Mouse (Mus musculus) hindbrain, embryonic 11.5 days (tissue): ENCODE measurements at regions not wholly inside any gene's neighbourhood (a gene's known extent, or its start where the extent isn't known, plus 50 kb on each side); places are given as distances from the start of the nearest gene placed in this dataset.

Experiments used
- ATAC-seq: fragments of 200-750 bp; cut with Nextera tagmentation; 2 replicates; pipeline ENCODE4 v1.8.0; 2017; ENCODE audit warnings: mild to moderate bottlenecking, moderate TSS enrichment, moderate library complexity; ENCODE audit not compliant: low FRiP score
- DNase-seq: peaks from one replicate; pipeline ENCODE4 v3.0.0-alpha.2; 2015; ENCODE audit warnings: low spot score
- H3K27ac ChIP-seq: fragments of 300-500 bp; sonication (generic); 2 replicates; pipeline ENCODE4 v1.5.1; 2014; ENCODE audit warnings: mild to moderate bottlenecking, low read depth, low read length
- H3K27me3 ChIP-seq: fragments of 300-500 bp; sonication (generic); 2 replicates; pipeline ENCODE4 v1.6.1; 2014; ENCODE audit warnings: mild to moderate bottlenecking, low read length, moderate library complexity, mixed read lengths; ENCODE audit not compliant: control insufficient read depth, insufficient read depth
- H3K36me3 ChIP-seq: fragments of 300-500 bp; sonication (generic); 2 replicates; pipeline ENCODE4 v1.6.1; 2014; ENCODE audit warnings: mild to moderate bottlenecking, low read length, moderate library complexity, mixed read lengths; ENCODE audit not compliant: control insufficient read depth, insufficient read depth
- H3K4me1 ChIP-seq: fragments of 300-500 bp; sonication (generic); replicated peaks from 2 replicates; pipeline ENCODE4 v1.6.1; 2014; ENCODE audit warnings: low read length, mixed read lengths; ENCODE audit not compliant: control insufficient read depth, insufficient read depth
- H3K4me2 ChIP-seq: fragments of 300-500 bp; sonication (generic); replicated peaks from 2 replicates; pipeline ENCODE4 v1.6.1; 2014; ENCODE audit warnings: mild to moderate bottlenecking, low read depth, low read length
- H3K4me3 ChIP-seq: fragments of 300-500 bp; sonication (generic); 2 replicates; pipeline ENCODE4 v1.5.1; 2014; ENCODE audit warnings: low read depth, low read length
- H3K9ac ChIP-seq: fragments of 300-500 bp; sonication (generic); 2 replicates; pipeline ENCODE4 v1.6.1; 2014; ENCODE audit warnings: low read depth, low read length
- H3K9me3 ChIP-seq: fragments of 300-500 bp; sonication (generic); 2 replicates; pipeline ENCODE4 v1.6.1; 2016; ENCODE audit warnings: low read length; ENCODE audit not compliant: control insufficient read depth
- WGBS: fragments of 180-500 bp; shearing (Covaris S2); extraction: QIAGEN DNeasy Blood & Tissue Kit; methylation state at CpG from one replicate; pipeline ENCODE4 v1.1.7; 2014; 5-methylcytosine and 5-hydroxymethylcytosine counted together

DNA sequence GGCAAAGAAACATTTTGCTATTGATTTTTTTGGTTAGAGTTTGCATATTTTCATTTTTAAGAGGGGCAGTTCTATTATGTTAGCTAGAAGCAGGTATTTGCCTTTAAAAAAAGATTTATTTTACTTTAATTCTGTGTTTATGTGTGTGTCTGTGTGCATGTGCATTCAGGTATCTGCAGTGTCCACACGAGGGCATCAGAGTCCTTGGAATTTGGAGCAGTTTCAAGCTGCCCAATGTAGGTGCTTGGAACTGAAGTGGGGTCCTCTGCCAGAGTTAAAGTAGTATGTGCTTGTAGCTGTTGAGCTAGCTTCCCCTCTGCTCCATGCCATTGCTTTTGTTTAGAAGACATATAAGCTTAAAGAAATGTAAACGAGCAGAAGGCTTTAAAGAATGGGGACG is 89.1 kb downstream of the 9330182O14Rik start:
- no peaks in the 10 kb centered on the region for H3K4me1 ChIP-seq
- no peak overlapping the region for H3K4me3 ChIP-seq
- H3K4me2 ChIP-seq: no peak overlapping the region
- no peaks in the 10 kb centered on the region for H3K9me3 ChIP-seq
- no peaks in the 10 kb centered on the region for H3K27me3 ChIP-seq
- WGBS: 89% methylated on average over 3 of the region's 3 CpGs
- no peak overlapping the region for H3K27ac ChIP-seq
- no peaks in the 10 kb centered on the region for H3K36me3 ChIP-seq
- H3K9ac ChIP-seq: no peak overlapping the region
- no peak for DNase-seq
- no peak for ATAC-seq

DNA sequence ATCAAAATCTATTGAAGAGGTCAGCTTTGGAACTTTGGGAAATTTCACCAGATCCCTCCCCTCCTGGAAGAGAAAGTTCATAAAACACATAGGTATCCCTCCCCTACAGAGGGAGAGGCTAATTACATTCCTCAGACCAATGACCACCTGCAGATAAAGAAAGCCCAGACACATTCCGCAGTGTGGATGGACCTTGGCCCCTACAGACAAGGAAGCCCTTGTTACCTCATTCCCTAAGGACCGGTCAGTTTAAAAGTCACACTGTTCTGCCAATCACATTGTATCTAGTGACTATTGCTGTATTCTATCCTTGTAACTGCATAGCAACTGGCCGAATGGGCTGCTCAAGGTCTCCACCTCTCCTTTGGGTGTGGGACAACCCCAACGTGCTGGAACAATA is 107.6 kb downstream of the 9330182O14Rik start:
- H3K27ac ChIP-seq: no peak overlapping the region
- ATAC-seq (no peak), DNase-seq (no peak)
- no peaks in the 10 kb centered on the region for H3K9me3 ChIP-seq
- H3K27me3 ChIP-seq: no peaks in the 10 kb centered on the region
- no peak overlapping the region for H3K4me3 ChIP-seq
- no peak overlapping the region for H3K9ac ChIP-seq
- 73% methylated on average over 4 of the region's 4 CpGs for WGBS
- no peak overlapping the region for H3K4me2 ChIP-seq
- no peaks in the 10 kb centered on the region for H3K36me3 ChIP-seq
- H3K4me1 ChIP-seq: no peaks in the 10 kb centered on the region

DNA sequence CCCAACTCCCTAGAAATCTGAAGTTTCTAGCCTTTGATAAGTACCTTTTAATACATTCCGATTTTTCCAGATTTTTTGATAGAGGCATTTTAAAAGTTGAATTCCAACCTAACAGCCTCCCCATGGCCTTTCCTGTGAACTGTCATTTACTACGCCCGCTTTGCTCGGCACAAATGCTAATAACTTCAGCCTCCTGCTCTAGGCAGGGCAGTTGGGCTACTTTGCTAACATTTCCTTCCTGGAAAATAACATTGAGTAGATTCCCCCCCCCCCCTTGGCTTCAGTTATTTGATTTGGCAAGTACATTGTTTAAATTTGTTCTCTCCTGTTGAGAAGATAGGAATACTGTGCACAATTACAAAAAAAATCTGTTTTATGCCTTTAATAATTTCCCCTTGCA is 114.8 kb downstream of the 9330182O14Rik start:
- no peak for ATAC-seq
- no peak overlapping the region for H3K4me3 ChIP-seq
- H3K27me3 ChIP-seq: no peaks in the 10 kb centered on the region
- 77% methylated on average over 4 of the region's 4 CpGs for WGBS
- no peak overlapping the region for H3K27ac ChIP-seq
- no peaks in the 10 kb centered on the region for H3K36me3 ChIP-seq
- H3K4me2 ChIP-seq: no peak overlapping the region
- DNase-seq: no peak
- H3K9me3 ChIP-seq: no peaks in the 10 kb centered on the region
- H3K9ac ChIP-seq: no peak overlapping the region
- H3K4me1 ChIP-seq: no peaks in the 10 kb centered on the region

DNA sequence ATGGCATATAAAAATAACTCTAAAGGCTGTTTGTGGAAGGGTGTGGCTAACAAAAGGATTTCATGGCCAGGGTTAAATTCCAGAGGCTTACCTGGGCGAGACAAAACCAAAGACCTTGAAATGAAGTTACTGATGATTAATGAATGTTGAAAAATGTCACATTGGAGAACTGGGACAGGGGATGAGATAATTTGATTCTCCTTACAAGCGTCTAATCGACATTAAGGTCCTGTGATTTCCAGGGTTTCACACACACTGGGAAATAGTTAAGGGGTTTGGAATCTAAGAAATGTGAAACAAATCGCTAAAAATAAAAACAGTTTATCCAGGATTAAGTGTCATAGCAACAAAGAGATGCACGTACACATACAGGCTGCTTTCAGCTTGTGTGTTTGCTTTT is 125.3 kb downstream of the 9330182O14Rik start:
- H3K9ac ChIP-seq: no peak overlapping the region
- DNase-seq (no peak), ATAC-seq (no peak)
- no peaks in the 10 kb centered on the region for H3K27me3 ChIP-seq
- no peak overlapping the region for H3K4me2 ChIP-seq
- no peaks in the 10 kb centered on the region for H3K4me1 ChIP-seq
- WGBS: 81% methylated on average over 5 of the region's 5 CpGs
- no peaks in the 10 kb centered on the region for H3K9me3 ChIP-seq
- H3K27ac ChIP-seq: no peak overlapping the region
- no peak overlapping the region for H3K4me3 ChIP-seq
- H3K36me3 ChIP-seq: no peaks in the 10 kb centered on the region

DNA sequence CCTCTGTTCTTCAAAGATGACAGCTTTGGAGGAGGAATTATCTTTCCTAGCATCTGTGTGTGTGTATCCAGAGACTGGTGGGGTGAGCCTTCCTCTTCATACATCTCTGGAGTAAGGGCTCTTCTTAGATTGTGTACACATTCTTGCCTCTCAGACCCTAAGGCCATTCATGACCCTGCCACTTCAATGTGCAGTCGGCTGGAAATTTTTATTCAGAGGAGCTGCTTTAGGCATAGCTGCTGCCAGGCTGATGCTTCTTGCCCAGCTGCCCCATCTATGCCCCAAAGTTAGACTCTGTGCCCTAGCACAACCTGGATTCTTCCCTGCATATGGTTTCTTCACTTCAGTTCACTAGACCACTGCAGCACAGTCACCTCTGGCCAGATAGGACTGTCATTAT is 144.9 kb downstream of the 9330182O14Rik start:
- Histone ChIP-seq H3K4me2 (no peak overlapping the region), H3K4me3 (no peak overlapping the region), H3K36me3 (no peaks in the 10 kb centered on the region), H3K9me3 (no peaks in the 10 kb centered on the region), H3K9ac (no peak overlapping the region), H3K27ac (no peak overlapping the region), H3K4me1 (no peaks in the 10 kb centered on the region), H3K27me3 (no peaks in the 10 kb centered on the region)
- DNase-seq (peak; percentile 5), ATAC-seq (0 out of 2 replicates have a peak, but pooled peaks have one; percentile 40)
- 77% methylated on average over 1 of the region's 1 CpGs for WGBS

DNA sequence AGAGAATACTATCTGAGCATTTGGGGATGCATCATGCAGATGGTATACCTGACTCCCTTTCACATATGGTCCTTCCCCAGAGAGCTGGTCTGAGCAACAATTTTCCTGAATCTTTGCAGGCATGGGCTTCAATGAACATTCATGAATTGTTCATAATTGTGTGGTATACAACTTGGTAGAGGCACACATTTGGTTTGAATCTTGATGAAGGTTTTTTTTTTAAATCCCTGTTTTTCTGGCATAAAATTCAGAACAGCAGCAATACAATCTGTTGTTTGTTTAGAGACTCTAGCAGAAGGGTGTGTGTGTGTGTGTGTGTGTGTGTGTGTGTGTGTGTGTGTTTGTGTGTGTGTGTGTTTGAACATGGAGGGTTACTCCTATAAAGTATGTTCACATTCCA is 146.4 kb downstream of the 9330182O14Rik start:
- Histone ChIP-seq H3K4me1 (no peaks in the 10 kb centered on the region), H3K4me3 (no peak overlapping the region), H3K27me3 (no peaks in the 10 kb centered on the region), H3K4me2 (no peak overlapping the region), H3K27ac (no peak overlapping the region), H3K9me3 (no peaks in the 10 kb centered on the region), H3K36me3 (no peaks in the 10 kb centered on the region), H3K9ac (no peak overlapping the region)
- no peak for ATAC-seq
- no peak for DNase-seq

DNA sequence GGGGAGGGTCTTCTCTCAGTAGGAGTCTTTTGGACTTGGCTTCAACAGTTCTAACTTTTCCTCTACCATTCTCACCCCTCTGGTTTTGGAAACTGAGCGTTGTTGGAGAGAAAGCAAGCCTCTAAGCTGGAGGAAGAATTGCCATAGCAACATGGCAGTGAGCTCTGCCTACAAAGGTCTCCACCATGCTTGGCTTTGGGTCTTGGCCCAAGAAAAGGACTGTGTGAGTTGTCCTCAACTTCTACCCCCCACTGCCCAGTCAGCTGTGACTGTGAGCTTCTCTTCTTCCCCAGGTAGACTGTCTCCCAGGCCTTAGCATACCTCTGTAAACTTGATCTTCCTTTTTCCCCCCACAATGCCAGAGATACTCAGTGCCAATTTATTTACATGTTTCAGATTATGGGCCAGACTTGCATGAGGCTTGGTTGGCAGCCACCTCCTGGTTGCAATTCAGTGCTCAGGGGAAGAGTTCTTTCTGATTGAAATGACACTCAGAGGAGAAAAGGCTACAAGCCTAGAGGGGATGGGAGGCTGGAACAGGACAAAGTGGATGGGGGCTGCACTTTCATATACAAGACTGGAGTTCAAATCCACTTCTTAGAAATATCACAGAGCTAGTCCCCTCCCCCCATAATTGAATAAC is 147.0 kb downstream of the 9330182O14Rik start:
- Histone ChIP-seq H3K27me3 (no peaks in the 10 kb centered on the region), H3K9ac (no peak overlapping the region), H3K27ac (no peak overlapping the region), H3K4me1 (no peaks in the 10 kb centered on the region), H3K4me3 (no peak overlapping the region), H3K9me3 (no peaks in the 10 kb centered on the region), H3K36me3 (no peaks in the 10 kb centered on the region), H3K4me2 (no peak overlapping the region)
- DNase-seq: no peak
- no peak for ATAC-seq
- WGBS: 63% methylated on average over 1 of the region's 1 CpGs

DNA sequence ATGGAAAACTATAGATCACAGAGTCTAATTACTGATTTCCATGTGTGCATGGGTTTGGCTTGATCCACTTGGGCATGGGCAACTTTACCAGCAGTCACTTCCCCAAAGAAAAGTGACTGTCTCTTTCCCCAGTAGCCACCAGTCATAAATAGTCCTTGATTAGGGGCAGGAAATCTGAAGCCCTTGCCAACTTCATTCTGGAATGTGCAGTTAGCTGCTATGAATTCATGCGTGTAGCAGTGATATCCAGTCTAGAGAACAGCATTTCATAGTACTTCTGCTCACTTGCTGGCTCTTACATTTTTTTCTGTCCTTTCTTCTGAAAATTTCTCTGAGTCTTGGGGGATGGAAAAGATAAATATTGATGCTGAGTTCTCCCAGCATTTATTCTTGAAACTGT is 157.4 kb downstream of the 9330182O14Rik start:
- H3K27me3 ChIP-seq: no peaks in the 10 kb centered on the region
- H3K4me2 ChIP-seq: no peak overlapping the region
- WGBS: 89% methylated on average over 1 of the region's 1 CpGs
- no peak for DNase-seq
- H3K9me3 ChIP-seq: no peaks in the 10 kb centered on the region
- no peak overlapping the region for H3K4me3 ChIP-seq
- no peaks in the 10 kb centered on the region for H3K4me1 ChIP-seq
- H3K9ac ChIP-seq: no peak overlapping the region
- no peak for ATAC-seq
- no peak overlapping the region for H3K27ac ChIP-seq
- H3K36me3 ChIP-seq: no peaks in the 10 kb centered on the region

DNA sequence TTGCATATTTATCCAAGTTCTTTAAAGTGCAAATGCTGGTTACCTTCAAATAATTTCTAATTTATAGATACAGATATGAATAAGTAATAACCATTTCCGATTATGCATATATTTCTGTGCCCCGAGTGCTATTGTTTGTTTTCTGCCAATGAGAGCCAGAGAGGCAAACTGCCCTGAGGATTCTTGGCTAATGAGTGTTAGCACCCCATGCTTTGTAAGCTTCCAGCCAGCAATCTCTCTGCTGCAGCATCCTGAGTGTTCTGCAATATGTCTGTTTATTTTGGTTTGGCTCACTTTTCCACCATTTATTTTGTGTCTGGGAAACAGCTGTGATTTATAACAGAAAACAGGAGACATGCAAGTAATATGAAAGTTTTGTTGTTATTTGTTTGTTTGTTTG is 178.1 kb downstream of the 9330182O14Rik start:
- WGBS: 84% methylated on average over 2 of the region's 2 CpGs
- ATAC-seq (no peak), DNase-seq (no peak)
- H3K9me3 ChIP-seq: no peaks in the 10 kb centered on the region
- H3K9ac ChIP-seq: no peak overlapping the region
- no peak overlapping the region for H3K4me2 ChIP-seq
- H3K36me3 ChIP-seq: no peaks in the 10 kb centered on the region
- no peak overlapping the region for H3K27ac ChIP-seq
- H3K4me1 ChIP-seq: no peaks in the 10 kb centered on the region
- H3K4me3 ChIP-seq: no peak overlapping the region
- H3K27me3 ChIP-seq: no peaks in the 10 kb centered on the region
